Mouse (Mus musculus): ENCODE results near the gene Il3.

Il3 gene

DNA sequence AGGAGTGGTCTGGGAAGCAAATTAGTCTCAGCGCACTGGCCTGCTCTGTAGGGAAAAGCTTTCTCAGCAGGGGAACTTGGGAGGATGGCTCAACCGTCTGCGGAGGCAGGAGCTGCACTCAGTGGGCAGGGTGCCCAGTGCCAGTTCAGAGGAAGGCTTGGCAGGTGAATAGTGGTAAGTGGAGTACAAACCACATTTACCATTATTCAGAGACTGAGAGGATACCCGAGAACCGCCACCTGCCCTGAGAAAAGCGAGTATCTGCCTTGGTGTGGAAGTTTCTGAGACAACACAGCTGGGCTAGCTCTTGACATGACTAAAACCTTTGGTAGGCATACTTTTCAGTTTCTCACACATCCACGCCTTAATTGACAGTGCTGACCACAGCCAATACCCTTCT is 49.7 kb downstream of the Il3 start:
- DNase-seq (ENCODE audit: low spot score) = no peak

DNA sequence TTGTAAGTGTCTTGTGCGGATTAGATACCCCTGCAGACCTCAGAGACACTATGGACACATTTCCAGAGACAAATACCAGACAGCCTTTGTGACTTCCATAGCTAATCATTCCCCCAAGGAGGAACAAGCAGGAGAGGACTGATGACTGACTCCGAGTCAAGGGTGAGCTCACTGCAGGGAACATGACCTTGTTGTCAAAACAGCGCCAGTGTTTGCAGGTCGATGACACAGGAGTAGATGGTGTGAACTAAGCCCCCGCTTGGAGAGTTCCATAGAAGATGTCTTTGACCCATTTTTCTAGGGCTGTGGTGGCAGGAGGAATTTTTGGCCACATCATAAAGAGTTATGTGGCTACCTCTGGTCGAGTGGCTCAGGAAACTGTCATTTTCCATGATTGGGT is 51.0 kb downstream of the Il3 start:
- DNase-seq (ENCODE audit: low spot score) = no peak

Data from layer of hippocampus, adult 9-10 months (tissue).